Mouse (Mus musculus): ENCODE measurements around the gene Sorcs1.

DNA sequence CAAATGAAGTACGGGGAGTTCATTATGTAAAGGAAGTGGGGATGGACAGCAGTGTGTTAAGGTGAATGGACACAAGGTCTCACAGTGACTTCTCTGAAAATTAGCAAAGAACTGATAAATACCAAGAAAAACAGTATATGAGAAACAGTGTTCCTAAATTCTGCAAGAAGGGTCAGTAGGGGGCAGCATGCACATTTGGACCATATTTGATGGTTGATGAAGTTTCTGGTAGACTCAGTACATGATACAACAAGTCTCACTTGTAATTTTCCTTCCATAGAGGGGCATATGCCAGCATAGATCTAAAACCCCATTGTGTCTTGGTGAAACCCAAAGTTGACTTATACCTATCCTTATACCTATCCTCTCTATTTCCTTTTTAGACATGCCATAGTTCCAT, 414.0 kb downstream of the Sorcs1 start:
- TF ChIP-seq CEBPB (IDR thresholded peaks at IDR 0.05; ENCODE audit: low read depth) (no peak), CTCF (IDR thresholded peaks at IDR 0.05; ENCODE audit: control insufficient read depth, insufficient read depth, insufficient read length) (no peak), MAX (IDR thresholded peaks at IDR 0.05) (no peak), MYOG (IDR thresholded peaks at IDR 0.05; ENCODE audit: control insufficient read depth, extremely low read depth, insufficient read length) (no peak)

Data from C2C12 (cell line).